Mouse (Mus musculus): ENCODE measurements around the gene Gck. TPM values are rescaled to one million over a fixed set of nuclear protein-coding genes. Genes with fewer than 3 reads are reported as not detected.

The Gck gene
- under 1 TPM in 1 of 2 experiments, not detected in 1; 0.20 TPM for polyA plus RNA-seq (2017; shearing (Covaris generic))

GRCm38 (mm10) chr11:5949586-5950352 lies at the start of gene Gck:
Gene Gck, minus strand, starts transcription at chr11:5950081.

GRCm38 (mm10) chr11:5955546-5956276 lies 5.8 kb upstream of the Gck start, which contains the start of gene Ykt6:
Gene Ykt6, plus strand, starts transcription at chr11:5955693.

GRCm38 (mm10) chr11:5898531-5898930 lies 51.4 kb downstream of the Gck start, which contains the start of gene Myl7:
Gene Myl7, minus strand, starts transcription at chr11:5898782.

GRCm38 (mm10) chr11:5877921-5878526 lies 71.9 kb downstream of the Gck start, which contains the start of gene Pold2:
Gene Pold2, minus strand, starts transcription at chr11:5878292.

GRCm38 (mm10) chr11:5861678-5862393 lies 88.0 kb downstream of the Gck start, which contains the start of gene Aebp1:
Gene Aebp1, plus strand, starts transcription at chr11:5861947.

Other genes starting within 250 kb of the Gck start
- gene Mrps24, start 234.4 kb downstream of the Gck start, polyA plus RNA-seq (2017; shearing (Covaris generic)) = 100 to 1,000 TPM; 161 to 171 TPM
- gene Urgcp, start 187.7 kb downstream of the Gck start, polyA plus RNA-seq (2017; shearing (Covaris generic)) = 10 to 100 TPM; 12.1 to 20.0 TPM
- 100 to 1,000 TPM; 229 to 284 TPM for gene Dbnl, start 161.6 kb downstream of the Gck start, polyA plus RNA-seq (2017; shearing (Covaris generic))
- 1 to 10 TPM; 3.6 to 5.2 TPM for gene Pgam2, start 146.3 kb downstream of the Gck start, polyA plus RNA-seq (2017; shearing (Covaris generic))
- 10 to 100 TPM; 25.9 to 33.1 TPM for gene Polm, start 112.1 kb downstream of the Gck start, polyA plus RNA-seq (2017; shearing (Covaris generic))
- under 1 TPM; 0.25 to 0.41 TPM for gene Aebp1, start 88.1 kb downstream of the Gck start, polyA plus RNA-seq (2017; shearing (Covaris generic))
- gene Pold2, start 71.8 kb downstream of the Gck start, polyA plus RNA-seq (2017; shearing (Covaris generic)) = 10 to 100 TPM; 45.9 to 55.4 TPM
- under 1 TPM in 1 of 2 experiments, not detected in 1; 0.81 TPM for gene Myl7, start 51.3 kb downstream of the Gck start, polyA plus RNA-seq (2017; shearing (Covaris generic))
- 10 to 100 TPM; 49.5 to 59.3 TPM for gene Ykt6, start 5.6 kb upstream of the Gck start, polyA plus RNA-seq (2017; shearing (Covaris generic))
- 1 to 10 TPM; 2.1 to 8.6 TPM for gene Camk2b, start 116.3 kb upstream of the Gck start, polyA plus RNA-seq (2017; shearing (Covaris generic))
- under 1 TPM in 1 of 2 experiments, not detected in 1; 0.23 TPM for gene A730071L15Rik, start 249.9 kb upstream of the Gck start, polyA plus RNA-seq (2017; shearing (Covaris generic))

Measured in activated CD4-positive, CD25-positive, alpha-beta regulatory T cell (primary cell).